In genomic region chr7:125829121-125829666, GRCm38 (mm10) we compare ENCODE assay signal across 10 mouse cellular contexts.
DNase-seq lines count a peak whose midpoint lies in the region; ATAC-seq lines count a peak whose summit lies in the region.
"Had no signal": no experiment of that assay in that cellular context is flagged by ENCODE, and none has a peak within 500 bp of the region (broad histone marks: within the 10 kb centered on the region; RNA-seq: fewer than 3 reads in every experiment).

No protein-coding gene starts in this region.

- no peak overlapping the region for H3K9ac ChIP-seq in hindbrain, embryonic 11.5 days (ENCODE audit: low read depth, low read length)
- peak overlapping the region; percentile 36 for H3K9ac ChIP-seq in heart, embryonic 14.5 days (ENCODE audit: low read length)
- no peak overlapping the region for H3K9ac ChIP-seq in liver, embryonic 12.5 days

- H3K4me3 ChIP-seq in hindbrain, embryonic 10.5 days: no peak overlapping the region
- no peak overlapping the region for H3K4me3 ChIP-seq in hindbrain, embryonic 11.5 days (ENCODE audit: low read depth, low read length)
- no peak overlapping the region for H3K4me3 ChIP-seq in embryonic facial prominence, embryonic 10.5 days
- H3K4me3 ChIP-seq in heart, embryonic 14.5 days (ENCODE audit: control insufficient read depth in 1 of 2, insufficient read depth in 1 of 2, low read depth in 1 of 2, low read length in 2 of 2): no peak overlapping the region
- H3K4me3 ChIP-seq in liver, embryonic 12.5 days: no peak overlapping the region
- H3K4me3 ChIP-seq: myocyte had no signal

- peaks cover 32% of the 10 kb centered on the region for H3K4me1 ChIP-seq in hindbrain, embryonic 10.5 days (replicated peaks)
- no peaks in the 10 kb centered on the region for H3K4me1 ChIP-seq in hindbrain, embryonic 11.5 days (replicated peaks; ENCODE audit: control insufficient read depth, insufficient read depth, low read length)
- peaks cover 45% of the 10 kb centered on the region for H3K4me1 ChIP-seq in embryonic facial prominence, embryonic 10.5 days
- H3K4me1 ChIP-seq in heart, embryonic 14.5 days (ENCODE audit: control insufficient read depth in 2 of 2, insufficient read depth in 2 of 2, low read length in 2 of 2): peaks cover 54 to 76% of the 10 kb centered on the region in 2 experiments
- peaks cover 8% of the 10 kb centered on the region for H3K4me1 ChIP-seq in liver, embryonic 12.5 days

- no peaks in the 10 kb centered on the region for H3K27me3 ChIP-seq in hindbrain, embryonic 10.5 days (ENCODE audit: insufficient read depth, poor library complexity, severe bottlenecking)
- H3K27me3 ChIP-seq in hindbrain, embryonic 11.5 days (ENCODE audit: control insufficient read depth, insufficient read depth, low read length): no peaks in the 10 kb centered on the region
- H3K27me3 ChIP-seq in embryonic facial prominence, embryonic 10.5 days (replicated peaks; ENCODE audit: low read depth, poor library complexity, severe bottlenecking): no peaks in the 10 kb centered on the region
- no peaks in the 10 kb centered on the region for H3K27me3 ChIP-seq in heart, embryonic 14.5 days (ENCODE audit: control insufficient read depth, insufficient read depth, low read length)
- no peaks in the 10 kb centered on the region for H3K27me3 ChIP-seq in liver, embryonic 12.5 days (replicated peaks)

- peak; percentile 18 for DNase-seq in hindbrain, embryonic 10.5 days (ENCODE audit: low spot score)
- DNase-seq in hindbrain, embryonic 11.5 days (ENCODE audit: low spot score): no peak
- peak; percentile 39 for DNase-seq in embryonic facial prominence, embryonic 10.5 days (ENCODE audit: low spot score)
- no peak for DNase-seq in kidney, adult 11 months
- no peak for DNase-seq in right cerebral cortex, postnatal 4 days
- DNase-seq: B cell, adult 2 months had no signal

- H3K4me2 ChIP-seq in hindbrain, embryonic 11.5 days (replicated peaks; ENCODE audit: low read depth, low read length): no peak overlapping the region
- peak overlapping the region; percentile 26 for H3K4me2 ChIP-seq in heart, embryonic 14.5 days (ENCODE audit: low read length)
- H3K4me2 ChIP-seq in liver, embryonic 12.5 days: no peak overlapping the region

- 0 out of 2 replicates have a peak overlapping the region, but pooled peaks have one; percentile 35 for H3K27ac ChIP-seq in hindbrain, embryonic 10.5 days
- H3K27ac ChIP-seq in hindbrain, embryonic 11.5 days (ENCODE audit: low read depth, low read length): no peak overlapping the region
- no peak overlapping the region; the same call in 1 of the 2 replicates for H3K27ac ChIP-seq in embryonic facial prominence, embryonic 10.5 days (replicated peaks)
- peak overlapping the region; percentile 37 to 88 for H3K27ac ChIP-seq in heart, embryonic 14.5 days (replicated peaks in 1 of 2; ENCODE audit: control insufficient read depth in 1 of 2, insufficient read depth in 1 of 2, low read depth in 2 of 2, low read length in 2 of 2)
- H3K27ac ChIP-seq in liver, embryonic 12.5 days: no peak overlapping the region

- peaks cover 14% of the 10 kb centered on the region for H3K36me3 ChIP-seq in hindbrain, embryonic 10.5 days
- H3K36me3 ChIP-seq in hindbrain, embryonic 11.5 days (ENCODE audit: control insufficient read depth, insufficient read depth, low read length): no peaks in the 10 kb centered on the region
- H3K36me3 ChIP-seq in embryonic facial prominence, embryonic 10.5 days (replicated peaks): peaks cover 13% of the 10 kb centered on the region; the same call in 1 of the 2 replicates
- no peaks in the 10 kb centered on the region for H3K36me3 ChIP-seq in heart, embryonic 14.5 days (ENCODE audit: control insufficient read depth, insufficient read depth, low read length)
- 0 out of 2 replicates have a peak, but pooled peaks cover 3% of the 10 kb centered on the region for H3K36me3 ChIP-seq in liver, embryonic 12.5 days

- H3K9me3 ChIP-seq in hindbrain, embryonic 10.5 days: no peaks in the 10 kb centered on the region
- no peaks in the 10 kb centered on the region for H3K9me3 ChIP-seq in hindbrain, embryonic 11.5 days (ENCODE audit: control insufficient read depth, low read length)
- H3K9me3 ChIP-seq in embryonic facial prominence, embryonic 10.5 days: no peaks in the 10 kb centered on the region
- no peaks in the 10 kb centered on the region for H3K9me3 ChIP-seq in heart, embryonic 14.5 days (ENCODE audit: control insufficient read depth, low read length)
- H3K9me3 ChIP-seq in liver, embryonic 12.5 days (replicated peaks): no peaks in the 10 kb centered on the region

- no peak for ATAC-seq in hindbrain, embryonic 11.5 days (ENCODE audit: low FRiP score)
- ATAC-seq in heart, embryonic 14.5 days (ENCODE audit: insufficient number of reproducible peaks, insufficient read depth, low FRiP score, low read depth): peak; percentile 74
- ATAC-seq in megakaryocyte-erythroid progenitor cell, adult 5-6 weeks (replicated peaks; ENCODE audit: low FRiP score, low TSS enrichment, poor library complexity, severe bottlenecking): peak; percentile 86
- ATAC-seq in liver, embryonic 12.5 days: no peak

- 66% methylated on average over 3 of the region's 3 CpGs for WGBS in hindbrain, embryonic 10.5 days
- WGBS in hindbrain, embryonic 11.5 days: 61% methylated on average over 3 of the region's 3 CpGs
- WGBS in embryonic facial prominence, embryonic 10.5 days: 36% methylated on average over 3 of the region's 3 CpGs
- 13% methylated on average over 3 of the region's 3 CpGs for WGBS in heart, embryonic 14.5 days
- 43% methylated on average over 3 of the region's 3 CpGs for WGBS in liver, embryonic 12.5 days (ENCODE audit: insufficient replicate concordance)

Comparison
In these comparisons a context has a peak if more than half of its experiments do, and no peak if none do; other contexts are left out.
1. DNase-seq: peak in hindbrain, embryonic 10.5 days (single experiment) and embryonic facial prominence, embryonic 10.5 days (single experiment); none in hindbrain, embryonic 11.5 days (single experiment), kidney, adult 11 months (single experiment) and right cerebral cortex, postnatal 4 days (single experiment).
2. H3K27ac ChIP-seq: peak in hindbrain, embryonic 10.5 days (single experiment) and heart, embryonic 14.5 days (2 of 2); none in hindbrain, embryonic 11.5 days (single experiment), embryonic facial prominence, embryonic 10.5 days (single experiment) and liver, embryonic 12.5 days (single experiment).
3. ATAC-seq: peak in heart, embryonic 14.5 days (single experiment) and megakaryocyte-erythroid progenitor cell, adult 5-6 weeks (single experiment); none in hindbrain, embryonic 11.5 days (single experiment) and liver, embryonic 12.5 days (single experiment).